Mouse (Mus musculus) kidney, adult 2 months (tissue): ENCODE measurements around the gene Hist1h4k. TPM values are rescaled to one million over a fixed set of nuclear protein-coding genes. Genes with fewer than 3 reads are reported as not detected.
"Not testable (repeated sequence)": the region's sequence is repeated elsewhere in the genome, so short reads cannot be mapped to it uniquely, and the experiment has no call there.

Experiments used
- DNase-seq: peaks from one replicate; pipeline ENCODE4 v3.0.0; 2021
- H3K27ac ChIP-seq: fragments of 200-500 bp; 2 replicates; pipeline ENCODE4 v1.5.1; 2012; ENCODE audit warnings: low read depth, low read length, control low read depth, inconsistent platforms; ENCODE audit not compliant: insufficient read depth
- H3K27me3 ChIP-seq: fragments of 200-500 bp; replicated peaks from 2 replicates; pipeline ENCODE4 v1.6.1; 2012; ENCODE audit warnings: mild to moderate bottlenecking, moderate library complexity, low read length, inconsistent platforms; ENCODE audit not compliant: control insufficient read depth, insufficient read depth
- H3K36me3 ChIP-seq: fragments of 200-500 bp; 2 replicates; pipeline ENCODE4 v1.6.1; 2012; ENCODE audit warnings: mild to moderate bottlenecking, moderate library complexity, low read length, inconsistent platforms; ENCODE audit not compliant: control insufficient read depth, insufficient read depth
- H3K4me1 ChIP-seq: fragments of 200-500 bp; 2 replicates; pipeline ENCODE4 v1.6.1; 2011; ENCODE audit warnings: low read length; ENCODE audit not compliant: control insufficient read depth, insufficient read depth
- H3K4me3 ChIP-seq: fragments of 200-500 bp; 2 replicates; pipeline ENCODE4 v1.5.1; 2011; ENCODE audit warnings: mild to moderate bottlenecking, low read depth, low read length, control low read depth; ENCODE audit not compliant: insufficient read depth
- CTCF ChIP-seq: fragments of 200-500 bp; conservative IDR thresholded peaks from 2 replicates; pipeline ENCODE4 v1.5.1; 2011; ENCODE audit warnings: low read depth, mild to moderate bottlenecking, control low read depth, low read length, moderate library complexity, mixed read lengths; ENCODE audit not compliant: insufficient read depth, insufficient read length
- POLR2A ChIP-seq: fragments of 200-500 bp; IDR thresholded peaks from one replicate; pipeline ENCODE4 v1.6.1; 2011; ENCODE audit warnings: low read depth, low read length, control low read depth
- WGBS: fragments of 180-500 bp; shearing (Covaris S2); methylation state at CpG from one replicate; pipeline ENCODE4 v1.1.7; 2018; 5-methylcytosine and 5-hydroxymethylcytosine counted together
- polyA plus RNA-seq: library from polyadenylated mRNA; depleted of rRNA; stranded (reverse); fragments of >200 nt; gene quantifications from 2 replicates; pipeline ENCODE4 v1.2.3, GENCODE M21; 2012

Hist1h4k gene
- polyA plus RNA-seq, 1 experiment = 6.8 TPM

DNA sequence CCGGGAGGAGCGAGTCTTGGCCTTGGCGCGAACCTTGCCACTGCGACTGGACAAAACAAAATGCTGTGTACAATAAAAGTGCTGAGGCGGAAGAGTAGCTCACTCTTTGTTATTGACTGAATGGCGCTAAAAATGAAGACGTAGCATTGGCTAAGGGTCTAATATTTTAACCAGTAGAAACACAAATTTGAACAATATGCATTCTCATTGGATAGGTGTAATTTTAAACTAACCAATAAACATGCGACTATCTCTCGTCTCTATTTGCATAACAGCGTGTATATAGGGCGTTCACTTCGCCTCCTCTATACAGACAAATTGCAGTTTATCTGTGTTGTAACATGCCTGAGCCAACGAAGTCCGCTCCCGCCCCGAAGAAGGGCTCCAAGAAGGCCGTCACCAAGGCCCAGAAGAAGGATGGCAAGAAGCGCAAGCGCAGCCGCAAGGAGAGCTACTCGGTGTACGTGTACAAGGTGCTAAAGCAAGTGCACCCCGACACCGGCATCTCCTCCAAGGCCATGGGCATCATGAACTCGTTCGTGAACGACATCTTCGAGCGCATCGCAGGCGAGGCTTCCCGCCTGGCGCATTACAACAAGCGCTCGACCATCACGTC, 28.4 kb downstream of the Hist1h4k start, which contains the start of gene Hist1h2bm:
Gene Hist1h2bm (plus strand): TSS at position 288 of the 616 bp plus-strand sequence.
- 1% methylated on average over 37 of the region's 37 CpGs for WGBS
- not testable (repeated sequence) for H3K4me1 ChIP-seq, H3K27ac ChIP-seq, H3K27me3 ChIP-seq, H3K36me3 ChIP-seq
- DNase-seq = peak; percentile 82
- peak; percentile 24 for TF ChIP-seq POLR2A
- peak within 1 kb of the TSS; percentile 77 for H3K4me3 ChIP-seq

- DNase-seq, H3K27ac ChIP-seq, H3K36me3 ChIP-seq, H3K4me1 ChIP-seq, H3K27me3 ChIP-seq: not testable (repeated sequence)
- peak overlapping the region; percentile 58 for H3K4me3 ChIP-seq
- 3% methylated on average over 26 of the region's 44 CpGs for WGBS
Observed at GRCm38 (mm10) chr13:21721107-21721756, 29.1 kb downstream of the Hist1h4k start.

DNA sequence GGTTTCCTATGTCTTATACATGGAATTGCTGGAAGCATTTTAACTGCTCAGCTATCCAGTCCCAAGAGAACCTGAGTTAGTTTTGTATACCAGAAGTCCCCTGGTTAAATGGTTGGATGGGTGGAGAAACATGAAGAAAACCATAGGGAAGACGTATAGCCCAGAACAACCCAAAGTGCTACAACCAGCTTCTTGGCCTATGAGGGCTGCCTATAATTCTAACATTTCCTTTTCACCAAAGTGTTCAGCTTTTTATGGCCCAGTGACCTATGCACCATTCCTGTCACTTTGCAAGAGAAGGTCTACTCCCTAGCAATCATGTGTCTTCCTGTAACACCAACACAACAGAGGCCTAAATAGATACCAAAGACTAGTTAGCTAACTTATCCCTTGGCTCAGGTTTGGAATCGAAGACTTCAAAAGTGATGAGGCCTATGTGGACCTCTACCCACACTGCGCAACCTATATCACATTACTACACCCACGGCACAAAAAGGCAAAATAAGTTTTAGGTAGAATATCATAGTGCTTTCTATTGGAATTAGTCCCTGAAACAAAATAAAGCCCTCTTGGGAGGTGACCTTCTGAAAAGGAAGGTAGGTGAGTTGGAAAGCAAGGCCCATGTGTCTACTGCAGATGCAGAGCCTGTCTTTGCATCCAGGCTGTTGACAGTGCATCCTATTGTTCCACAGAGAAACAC, 31.8 kb downstream of the Hist1h4k start:
- H3K36me3 ChIP-seq = no peaks in the 10 kb centered on the region
- DNase-seq = no peak
- no peak overlapping the region for H3K4me3 ChIP-seq
- no peak for TF ChIP-seq POLR2A
- no peak for TF ChIP-seq CTCF
- H3K27me3 ChIP-seq = peaks cover 1% of the 10 kb centered on the region; the same call in 1 of the 2 replicates
- peaks cover 10% of the 10 kb centered on the region for H3K4me1 ChIP-seq
- no peak overlapping the region for H3K27ac ChIP-seq
- WGBS = 89% methylated on average over 4 of the region's 4 CpGs

DNA sequence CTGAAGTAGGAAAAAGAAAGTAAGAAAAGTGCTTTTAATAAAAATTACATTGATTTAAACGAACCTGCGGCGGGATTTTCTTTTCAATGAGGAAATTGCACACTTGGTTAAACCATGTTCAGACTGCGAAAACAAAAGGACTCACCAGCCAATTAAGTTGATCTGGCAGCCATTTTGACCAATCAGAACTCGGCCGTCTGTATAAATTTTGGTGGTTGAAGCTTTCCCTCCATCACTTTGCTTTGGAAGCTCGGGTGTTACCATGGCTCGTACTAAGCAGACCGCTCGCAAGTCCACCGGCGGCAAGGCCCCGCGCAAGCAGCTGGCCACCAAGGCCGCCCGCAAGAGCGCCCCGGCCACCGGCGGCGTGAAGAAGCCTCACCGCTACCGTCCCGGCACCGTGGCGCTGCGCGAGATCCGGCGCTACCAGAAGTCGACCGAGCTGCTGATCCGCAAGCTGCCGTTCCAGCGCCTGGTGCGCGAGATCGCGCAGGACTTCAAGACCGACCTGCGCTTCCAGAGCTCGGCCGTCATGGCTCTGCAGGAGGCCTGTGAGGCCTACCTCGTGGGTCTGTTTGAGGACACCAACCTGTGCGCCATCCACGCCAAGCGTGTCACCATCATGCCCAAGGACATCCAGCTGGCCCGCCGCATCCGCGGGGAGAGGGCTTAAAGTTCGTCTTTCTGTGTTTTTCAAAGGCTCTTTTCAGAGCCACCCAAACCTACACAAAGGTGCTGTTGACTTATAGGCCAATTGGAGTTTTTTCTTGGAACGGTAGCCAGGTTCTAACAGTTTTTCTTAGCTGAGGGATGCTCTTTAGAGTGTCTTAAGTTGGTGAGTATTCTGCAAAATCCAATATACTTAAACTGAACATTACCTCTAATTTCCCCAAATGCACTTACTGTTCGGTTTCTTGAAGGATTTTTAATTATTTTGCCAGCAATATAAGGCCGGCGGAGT, 32.6 kb downstream of the Hist1h4k start, which contains the start of gene Hist1h3h:
Gene Hist1h3h (plus strand): TSS at position 263 of the 961 bp plus-strand sequence.
- not testable (repeated sequence) for H3K27me3 ChIP-seq, H3K36me3 ChIP-seq, H3K27ac ChIP-seq
- peak within 1 kb of the TSS; percentile 43 for H3K4me3 ChIP-seq
- peaks cover 10% of the 10 kb centered on the region for H3K4me1 ChIP-seq
- WGBS = 9% methylated on average over 32 of the region's 56 CpGs
- DNase-seq = peak; percentile 81

- WGBS = 1% methylated on average over 15 of the region's 38 CpGs
- Histone ChIP-seq H3K4me3 (peak overlapping the region; percentile 63), H3K4me1 (peaks cover 10% of the 10 kb centered on the region; the same call in 1 of the 2 replicates)
- H3K27me3 ChIP-seq, H3K36me3 ChIP-seq, H3K27ac ChIP-seq: not testable (repeated sequence)
- DNase-seq = peak; percentile 18
Observed at GRCm38 (mm10) chr13:21716540-21717391, 33.5 kb downstream of the Hist1h4k start.

DNA sequence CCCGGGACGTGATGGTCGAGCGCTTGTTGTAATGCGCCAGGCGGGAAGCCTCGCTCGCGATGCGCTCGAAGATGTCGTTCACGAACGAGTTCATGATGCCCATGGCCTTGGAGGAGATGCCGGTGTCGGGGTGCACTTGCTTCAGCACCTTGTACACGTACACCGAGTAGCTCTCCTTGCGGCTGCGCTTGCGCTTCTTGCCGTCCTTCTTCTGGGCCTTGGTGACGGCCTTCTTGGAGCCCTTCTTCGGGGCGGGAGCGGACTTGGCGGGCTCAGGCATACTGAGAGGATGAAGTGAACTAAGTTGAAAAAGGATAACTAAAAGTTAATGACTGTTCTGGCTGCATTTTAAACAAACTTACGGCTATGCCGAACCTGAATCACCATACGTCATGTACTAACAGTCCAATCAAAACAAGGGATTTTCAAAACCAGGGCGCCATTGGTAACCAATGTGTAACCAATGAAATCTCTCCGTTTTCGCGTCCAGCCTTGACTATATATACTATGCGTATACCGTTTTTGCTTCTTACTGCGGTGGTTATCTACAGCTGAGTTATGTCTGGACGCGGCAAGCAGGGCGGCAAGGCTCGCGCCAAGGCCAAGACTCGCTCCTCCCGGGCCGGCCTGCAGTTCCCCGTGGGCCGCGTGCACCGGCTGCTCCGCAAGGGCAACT, 34.3 kb downstream of the Hist1h4k start, which contains the start of the genes Hist1h2bl and Hist1h2ai:
Gene Hist1h2bl (minus strand): TSS at position 280 of the 676 bp plus-strand sequence.
Gene Hist1h2ai (plus strand): TSS at position 559 of the 676 bp plus-strand sequence.
- WGBS = under 1% methylated on average over 35 of the region's 50 CpGs
- DNase-seq = peak; percentile 90
- Histone ChIP-seq H3K27ac (peak within 1 kb of the TSS; percentile 72; the same call in 1 of the 2 replicates), H3K4me3 (peak within 1 kb of the TSS; percentile 63), H3K4me1 (peaks cover 10% of the 10 kb centered on the region; the same call in 1 of the 2 replicates)
- H3K27me3 ChIP-seq, H3K36me3 ChIP-seq: not testable (repeated sequence)
- TF ChIP-seq POLR2A = peak; percentile 14
